Mouse (Mus musculus) heart, postnatal 0 days (tissue): ENCODE data around the gene Dmrta1. TPM values are rescaled to one million over a fixed set of nuclear protein-coding genes. Genes with fewer than 3 reads are reported as not detected.

Source experiments
- ATAC-seq: fragments of 200-750 bp; cut with Nextera tagmentation; 2 replicates; pipeline ENCODE4 v1.8.0; 2017; ENCODE audit warnings: low read depth, moderate number of reproducible peaks, moderate library complexity; ENCODE audit not compliant: insufficient read depth
- DNase-seq: peaks from one replicate; pipeline ENCODE4 v3.0.0-alpha.2; 2016; ENCODE audit warnings: low spot score
- H3K27ac ChIP-seq: fragments of 300-500 bp; sonication (generic); 2 replicates; pipeline ENCODE4 v1.5.1; 2014; ENCODE audit warnings: low read depth, mild to moderate bottlenecking
- H3K27me3 ChIP-seq: fragments of 300-500 bp; sonication (generic); 2 replicates; pipeline ENCODE4 v1.6.1; 2014; ENCODE audit warnings: low read length, mixed read lengths; ENCODE audit not compliant: control insufficient read depth, insufficient read depth
- H3K36me3 ChIP-seq: fragments of 300-500 bp; sonication (generic); replicated peaks from 2 replicates; pipeline ENCODE4 v1.6.1; 2014; ENCODE audit warnings: low read length, mixed read lengths; ENCODE audit not compliant: control insufficient read depth, insufficient read depth
- H3K4me1 ChIP-seq: fragments of 300-500 bp; sonication (generic); 2 replicates; pipeline ENCODE4 v1.6.1; 2014; ENCODE audit warnings: antibody characterized with exemption; ENCODE audit not compliant: control insufficient read depth, insufficient read depth
- H3K4me2 ChIP-seq: fragments of 300-500 bp; sonication (generic); 2 replicates; pipeline ENCODE4 v1.6.1; 2014; ENCODE audit warnings: low read depth, mild to moderate bottlenecking, low read length, moderate library complexity
- H3K4me3 ChIP-seq: fragments of 300-500 bp; sonication (generic); 2 replicates; pipeline ENCODE4 v1.5.1; 2014; ENCODE audit warnings: low read depth, low read length
- H3K9ac ChIP-seq: fragments of 300-500 bp; sonication (generic); replicated peaks from 2 replicates; pipeline ENCODE4 v1.6.1; 2014; ENCODE audit warnings: low read depth, low read length, mixed read lengths
- H3K9me3 ChIP-seq: fragments of 300-500 bp; sonication (generic); replicated peaks from 2 replicates; pipeline ENCODE4 v1.6.1; 2016; ENCODE audit warnings: low read length; ENCODE audit not compliant: control insufficient read depth
- CTCF ChIP-seq: IDR thresholded peaks from 2 replicates; pipeline ENCODE4 v1.5.1; 2016; ENCODE audit warnings: antibody characterized with exemption, control low read depth, low read depth
- EP300 ChIP-seq: IDR thresholded peaks from 2 replicates; pipeline ENCODE4 v1.6.1; 2016; ENCODE audit warnings: antibody characterized with exemption, low read depth
- WGBS: fragments of 180-500 bp; shearing (Covaris S2); extraction: QIAGEN DNeasy Blood & Tissue Kit; methylation state at CpG from one replicate; pipeline ENCODE4 v1.1.7; 2014; 5-methylcytosine and 5-hydroxymethylcytosine counted together
- polyA plus RNA-seq: library from polyadenylated mRNA; unstranded; fragments of >200 nt; fragmentation: Nextera tagmentation; extraction: Ambion mirVana; gene quantifications from 2 replicates; pipeline ENCODE4 v1.2.1, GENCODE M21; 2015
- total RNA-seq: library from RNA; depleted of rRNA; stranded (reverse); fragments of >200 nt; gene quantifications from 2 replicates; pipeline ENCODE4 v1.2.3, GENCODE M21; 2014; ENCODE audit warnings: low replicate concordance; rRNA removed

Dmrta1 gene
- total RNA-seq: 0.31 and 0.73 TPM in 2 replicates
- 0.03 and 0.07 TPM in 2 replicates for polyA plus RNA-seq

GRCm38 (mm10) chr4:89679195-89679594 is at the start of gene Dmrta1:
TSS of gene Dmrta1 (plus strand) at chr4:89679436.
- H3K9ac ChIP-seq: no peak within 1 kb of the TSS
- 59% methylated on average over 5 of the region's 5 CpGs for WGBS
- no peaks in the 10 kb centered on the region for H3K4me1 ChIP-seq
- ATAC-seq (no peak), DNase-seq (no peak)
- H3K4me2 ChIP-seq: no peak within 1 kb of the TSS
- no peak within 1 kb of the TSS for H3K4me3 ChIP-seq
- no peaks in the 10 kb centered on the region for H3K36me3 ChIP-seq
- no peaks in the 10 kb centered on the region for H3K9me3 ChIP-seq
- H3K27ac ChIP-seq: no peak within 1 kb of the TSS
- no peak for TF ChIP-seq CTCF
- TF ChIP-seq EP300: no peak
- H3K27me3 ChIP-seq: no peaks in the 10 kb centered on the region

DNA sequence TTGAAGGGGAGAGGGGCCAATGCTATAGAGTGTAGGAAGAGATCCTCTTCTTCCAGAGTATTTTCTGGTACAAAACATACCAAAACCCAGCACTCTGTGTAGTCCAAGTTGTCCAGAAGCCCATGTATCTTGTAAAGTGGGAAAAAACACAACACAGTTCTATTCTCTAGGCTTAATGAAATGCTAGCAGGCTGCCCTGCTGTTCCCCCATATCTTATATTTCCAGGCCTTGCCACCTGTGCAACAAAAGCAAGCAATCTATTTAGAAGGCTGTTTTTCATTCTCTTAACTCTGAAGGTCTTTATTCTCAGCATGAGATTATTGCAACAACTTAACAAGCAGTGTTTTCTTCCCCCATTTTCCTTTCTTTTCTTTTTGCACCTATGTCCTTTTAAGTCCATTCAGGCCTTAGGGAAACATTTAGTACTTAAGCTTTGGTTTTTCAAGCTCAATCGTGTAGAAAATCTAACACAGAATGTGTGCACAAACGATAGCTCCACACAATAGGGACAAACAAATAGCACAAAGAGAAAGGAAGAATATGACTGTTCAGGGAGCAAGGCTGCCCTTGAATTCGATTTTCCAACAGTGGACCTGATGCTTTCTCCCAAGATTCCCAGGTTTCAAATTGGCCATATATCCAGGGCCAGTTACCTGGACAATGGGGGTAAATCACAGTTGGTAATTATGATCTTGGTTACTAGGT is 48.7 kb upstream of the Dmrta1 start:
- H3K4me1 ChIP-seq: peaks cover 2% of the 10 kb centered on the region; the same call in 1 of the 2 replicates
- no peak overlapping the region for H3K9ac ChIP-seq
- H3K4me3 ChIP-seq: no peak overlapping the region
- ATAC-seq (no peak), DNase-seq (no peak)
- WGBS: 66% methylated on average over 3 of the region's 3 CpGs
- TF ChIP-seq CTCF: no peak
- TF ChIP-seq EP300: no peak
- H3K27me3 ChIP-seq: no peaks in the 10 kb centered on the region
- H3K4me2 ChIP-seq: no peak overlapping the region
- no peaks in the 10 kb centered on the region for H3K36me3 ChIP-seq
- H3K27ac ChIP-seq: no peak overlapping the region
- no peaks in the 10 kb centered on the region for H3K9me3 ChIP-seq

GRCm38 (mm10) chr4:89631560-89631959 is 47.7 kb upstream of the Dmrta1 start:
- no peaks in the 10 kb centered on the region for H3K27me3 ChIP-seq
- H3K4me3 ChIP-seq: no peak overlapping the region
- ATAC-seq: no peak
- H3K9ac ChIP-seq: no peak overlapping the region
- no peaks in the 10 kb centered on the region for H3K9me3 ChIP-seq
- no peak overlapping the region for H3K27ac ChIP-seq
- no peaks in the 10 kb centered on the region for H3K36me3 ChIP-seq
- DNase-seq: no peak
- 76% methylated on average over 6 of the region's 6 CpGs for WGBS
- no peak for TF ChIP-seq EP300
- no peak for TF ChIP-seq CTCF
- H3K4me1 ChIP-seq: peaks cover 2% of the 10 kb centered on the region; the same call in 1 of the 2 replicates
- no peak overlapping the region for H3K4me2 ChIP-seq

DNA sequence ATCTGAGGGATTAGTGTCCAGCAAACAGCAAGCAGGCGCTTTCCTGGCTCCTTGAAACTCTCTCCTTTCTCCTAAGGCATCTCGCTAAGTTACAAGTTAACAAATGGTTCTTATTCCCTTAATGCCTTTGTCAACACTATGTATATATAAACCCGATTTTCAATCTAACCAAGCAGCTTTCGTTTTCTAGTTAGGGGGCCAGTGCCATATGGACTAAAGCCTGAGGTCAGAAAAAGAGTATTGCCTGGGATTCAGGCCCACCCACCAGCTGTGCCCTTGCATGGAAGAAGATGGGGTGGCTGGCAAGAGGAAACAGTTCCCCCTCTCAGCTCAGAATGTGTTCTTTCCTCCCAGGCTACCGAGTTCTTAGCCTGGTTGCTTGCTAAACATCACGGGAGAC is 40.6 kb upstream of the Dmrta1 start:
- DNase-seq: no peak
- no peaks in the 10 kb centered on the region for H3K9me3 ChIP-seq
- no peaks in the 10 kb centered on the region for H3K27me3 ChIP-seq
- 39% methylated on average over 6 of the region's 6 CpGs for WGBS
- no peak overlapping the region for H3K4me2 ChIP-seq
- no peak for ATAC-seq
- H3K9ac ChIP-seq: no peak overlapping the region
- H3K36me3 ChIP-seq: no peaks in the 10 kb centered on the region
- H3K27ac ChIP-seq: no peak overlapping the region
- no peak overlapping the region for H3K4me3 ChIP-seq
- TF ChIP-seq CTCF: no peak
- no peak for TF ChIP-seq EP300
- H3K4me1 ChIP-seq: no peaks in the 10 kb centered on the region

DNA sequence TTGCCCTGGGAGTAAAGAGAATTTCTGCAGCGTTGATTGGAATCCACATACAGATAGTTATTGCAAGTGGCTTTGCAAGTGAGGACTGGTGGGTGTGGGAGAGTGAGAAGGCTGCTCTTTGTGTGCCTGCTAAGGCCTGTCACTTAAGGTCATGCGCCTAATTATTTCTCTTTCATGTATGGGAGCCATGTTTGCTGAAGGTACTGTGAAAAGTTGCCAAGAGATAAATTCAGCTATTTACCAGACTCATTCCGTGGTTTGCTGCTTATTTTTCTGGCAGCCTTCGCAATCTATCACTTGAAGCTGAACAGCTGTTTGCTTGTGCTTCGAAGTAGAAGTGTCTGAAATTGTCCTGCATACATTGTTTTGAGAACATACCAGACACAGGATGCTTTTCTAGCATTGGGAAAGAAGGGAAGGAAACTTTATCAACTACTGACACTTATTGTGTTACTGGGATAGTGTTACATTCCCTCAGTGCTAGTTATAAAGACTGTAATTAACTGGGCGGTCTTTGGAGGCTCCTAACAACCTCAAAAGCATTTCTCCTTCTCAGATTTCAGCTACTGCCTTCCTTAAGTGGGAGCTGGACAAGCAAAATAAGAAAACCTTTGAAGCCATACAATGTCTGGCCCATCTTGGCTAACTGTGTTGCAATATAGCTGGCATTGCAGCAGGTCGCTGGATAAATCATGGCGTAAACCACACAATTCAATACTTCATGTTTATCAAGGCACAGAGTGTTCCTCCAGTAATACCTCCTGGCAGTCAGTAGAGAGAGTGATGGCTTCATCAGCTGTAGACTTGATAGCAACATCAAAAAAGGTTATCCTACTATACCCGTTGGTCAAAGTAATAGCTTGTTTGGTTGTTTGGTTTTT is 34.8 kb upstream of the Dmrta1 start:
- ATAC-seq: no peak
- no peak overlapping the region for H3K4me3 ChIP-seq
- WGBS: 49% methylated on average over 9 of the region's 9 CpGs
- H3K27me3 ChIP-seq: no peaks in the 10 kb centered on the region
- no peaks in the 10 kb centered on the region for H3K36me3 ChIP-seq
- no peak overlapping the region for H3K27ac ChIP-seq
- no peaks in the 10 kb centered on the region for H3K4me1 ChIP-seq
- H3K9me3 ChIP-seq: no peaks in the 10 kb centered on the region
- no peak for TF ChIP-seq CTCF
- no peak for TF ChIP-seq EP300
- no peak overlapping the region for H3K9ac ChIP-seq
- no peak for DNase-seq
- H3K4me2 ChIP-seq: no peak overlapping the region
